Mouse (Mus musculus): ENCODE measurements around the gene Bcr.
"Not testable (repeated sequence)": the region's sequence is repeated elsewhere in the genome, so short reads cannot be mapped to it uniquely, and the experiment has no call there.

Gene Bcr

DNA sequence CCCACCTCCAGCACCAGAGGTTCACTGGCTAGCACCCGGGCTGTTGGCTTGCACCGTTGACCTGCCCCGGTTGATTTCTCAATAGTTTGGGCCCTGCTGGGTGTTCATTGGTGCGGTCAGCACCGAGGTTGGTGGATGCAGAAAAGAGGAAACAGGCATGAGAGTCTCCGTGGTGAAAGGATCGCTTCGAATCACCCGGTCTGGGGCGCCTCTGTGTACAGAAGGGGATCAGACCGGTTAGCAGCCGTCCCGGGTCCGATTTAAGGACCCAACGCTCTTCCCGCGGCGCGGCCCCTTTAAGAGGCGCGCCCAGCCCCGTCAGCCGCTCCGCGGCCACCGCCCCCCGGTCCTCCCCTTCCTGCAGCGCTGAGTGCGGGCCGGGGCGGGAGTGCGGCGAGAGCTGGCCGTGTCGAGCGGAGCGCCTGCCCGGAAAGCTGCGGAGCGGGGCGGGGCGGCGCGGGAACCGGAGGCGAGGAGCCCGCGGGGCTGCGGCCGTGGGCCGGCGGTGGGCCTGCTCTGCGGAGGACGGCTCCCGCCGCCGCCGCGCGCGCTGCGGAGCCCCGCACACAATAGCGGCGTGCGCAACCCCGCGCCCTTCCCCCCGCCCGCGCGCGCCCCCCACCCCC, at the start of gene Bcr:
Gene Bcr (plus strand): TSS at position 376 of the 626 bp plus-strand sequence.
- peak; percentile 63 for DNase-seq (ENCODE audit: low spot score)

DNA sequence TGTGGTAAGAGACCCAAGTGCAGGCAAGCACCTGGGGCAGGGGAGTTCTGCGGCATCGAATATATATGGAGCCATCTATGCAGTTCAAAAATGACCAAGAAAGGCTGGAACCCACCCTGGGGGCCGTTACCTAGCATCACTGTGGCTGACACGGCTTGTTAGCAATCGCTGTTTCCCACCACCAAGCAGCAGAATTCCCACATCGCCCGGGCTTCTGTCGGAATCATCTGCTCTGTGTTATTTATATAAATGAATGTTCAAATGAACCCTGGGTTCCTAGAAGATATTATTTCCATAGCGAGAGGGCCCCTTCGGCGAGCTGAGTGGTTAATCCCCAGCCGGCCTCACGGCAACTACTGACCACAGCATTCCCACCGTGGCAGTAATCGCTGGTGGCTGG, 49.7 kb upstream of the Bcr start:
- DNase-seq (ENCODE audit: low spot score), result no peak

- no peak for DNase-seq (ENCODE audit: low spot score)
Observed at GRCm38 (mm10) chr10:75015465-75015864, 44.9 kb upstream of the Bcr start.

- no peak for DNase-seq (ENCODE audit: low spot score)
Observed at GRCm38 (mm10) chr10:75016481-75016880, 43.9 kb upstream of the Bcr start.

GRCm38 (mm10) chr10:75020271-75020670, 40.1 kb upstream of the Bcr start:
- DNase-seq (ENCODE audit: low spot score), result no peak

GRCm38 (mm10) chr10:75021138-75021537, 39.3 kb upstream of the Bcr start:
- DNase-seq (ENCODE audit: low spot score), result peak; percentile 42

GRCm38 (mm10) chr10:75026491-75026890, 33.9 kb upstream of the Bcr start:
- no peak for DNase-seq (ENCODE audit: low spot score)

DNA sequence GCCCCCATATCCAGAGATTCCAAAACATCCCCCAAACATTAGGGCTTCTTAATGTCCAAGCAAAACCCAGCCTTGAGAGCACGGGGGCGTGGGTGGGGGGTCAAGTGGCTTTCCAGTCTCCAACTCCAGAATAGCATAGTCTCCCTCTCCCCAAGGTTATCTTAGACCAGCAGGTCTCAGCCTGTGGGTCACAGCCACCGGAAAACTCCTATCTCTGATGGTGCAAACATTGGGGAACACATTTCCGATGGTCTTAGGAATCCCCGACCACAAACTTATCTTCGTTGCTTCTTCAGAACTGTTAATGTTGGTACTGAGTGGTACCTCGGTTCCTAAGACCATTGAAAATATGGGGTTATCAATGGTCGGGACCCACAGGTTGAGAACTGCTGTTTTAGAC, 31.6 kb upstream of the Bcr start:
- no peak for DNase-seq (ENCODE audit: low spot score)

GRCm38 (mm10) chr10:75029677-75030076, 30.7 kb upstream of the Bcr start:
- DNase-seq (ENCODE audit: low spot score), result no peak

- DNase-seq (ENCODE audit: low spot score), result no peak
Observed at GRCm38 (mm10) chr10:75030234-75030633, 30.2 kb upstream of the Bcr start.

GRCm38 (mm10) chr10:75031345-75032114, 28.9 kb upstream of the Bcr start:
- no peak for DNase-seq (ENCODE audit: low spot score)

DNA sequence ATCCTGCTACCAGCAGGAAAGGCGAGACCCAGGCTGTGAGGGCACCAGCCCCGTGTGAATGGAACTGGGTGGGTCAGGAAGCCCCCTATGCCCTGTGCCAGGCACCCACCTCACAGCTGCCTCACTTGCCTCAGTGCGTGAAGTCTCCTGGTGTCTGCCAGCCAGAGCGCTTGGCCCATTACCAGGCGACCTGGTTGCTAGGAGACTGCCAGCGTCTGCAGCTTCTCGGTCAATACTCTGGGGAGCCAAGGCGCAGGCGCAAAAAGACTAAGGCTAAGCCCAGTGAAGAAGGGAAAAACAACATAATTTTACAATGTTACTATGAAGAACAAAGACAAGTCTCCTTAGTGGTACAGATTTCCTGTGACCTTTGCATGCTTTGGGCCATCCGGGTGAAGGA, 28.0 kb upstream of the Bcr start, which contains the start of gene Rsph14:
Gene Rsph14 (minus strand): TSS at position 192 of the 400 bp plus-strand sequence.
- DNase-seq (ENCODE audit: low spot score), result peak; percentile 88

- DNase-seq (ENCODE audit: low spot score), result peak; percentile 97
Observed at GRCm38 (mm10) chr10:75036883-75037379, 23.5 kb upstream of the Bcr start, which contains the start of gene Rab36. Gene Rab36, plus strand, starts transcription at chr10:75037058.

DNA sequence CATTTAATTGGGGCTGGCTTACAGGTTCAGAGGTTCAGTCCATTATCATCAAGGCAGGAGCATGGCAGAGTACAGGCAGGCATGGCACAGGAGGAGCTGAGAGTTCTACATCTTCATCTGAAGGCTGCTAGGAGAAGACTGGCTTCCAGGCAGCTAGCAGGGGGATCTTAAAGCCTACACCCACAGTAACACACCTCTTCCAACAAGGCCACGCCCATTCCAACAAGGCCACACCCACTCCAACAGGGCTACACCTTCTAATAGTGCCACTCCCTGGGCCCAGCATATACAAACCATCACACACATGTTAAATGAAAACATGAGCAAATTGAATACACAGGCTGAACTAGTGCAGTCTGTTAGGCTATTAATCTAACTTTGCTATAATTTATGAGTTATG, 18.3 kb upstream of the Bcr start:
- DNase-seq (ENCODE audit: low spot score), result not testable (repeated sequence)

GRCm38 (mm10) chr10:75044459-75044858, 15.9 kb upstream of the Bcr start:
- DNase-seq (ENCODE audit: low spot score), result no peak

- no peak for DNase-seq (ENCODE audit: low spot score)
Observed at GRCm38 (mm10) chr10:75045831-75046230, 14.6 kb upstream of the Bcr start.

DNA sequence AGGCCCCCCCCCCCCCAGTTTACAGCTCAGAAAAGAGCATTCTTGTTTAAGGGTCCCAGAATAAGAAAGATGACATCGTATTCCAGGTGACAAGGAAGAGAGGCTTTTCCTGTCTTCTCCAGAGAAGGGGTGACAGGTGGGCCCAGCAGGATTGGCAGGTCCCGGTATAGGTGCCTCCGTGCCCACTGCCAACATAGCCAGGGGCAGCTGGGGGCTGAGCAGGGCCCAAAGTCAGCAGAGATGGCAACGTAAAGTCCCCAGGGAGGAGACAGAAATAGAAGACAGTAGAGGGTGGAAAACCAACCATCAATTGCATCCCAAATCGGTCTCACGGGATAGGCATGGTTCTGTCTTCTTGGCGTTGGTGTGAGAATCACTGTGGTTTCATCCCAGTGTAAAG, 11.7 kb upstream of the Bcr start:
- DNase-seq (ENCODE audit: low spot score), result no peak

DNA sequence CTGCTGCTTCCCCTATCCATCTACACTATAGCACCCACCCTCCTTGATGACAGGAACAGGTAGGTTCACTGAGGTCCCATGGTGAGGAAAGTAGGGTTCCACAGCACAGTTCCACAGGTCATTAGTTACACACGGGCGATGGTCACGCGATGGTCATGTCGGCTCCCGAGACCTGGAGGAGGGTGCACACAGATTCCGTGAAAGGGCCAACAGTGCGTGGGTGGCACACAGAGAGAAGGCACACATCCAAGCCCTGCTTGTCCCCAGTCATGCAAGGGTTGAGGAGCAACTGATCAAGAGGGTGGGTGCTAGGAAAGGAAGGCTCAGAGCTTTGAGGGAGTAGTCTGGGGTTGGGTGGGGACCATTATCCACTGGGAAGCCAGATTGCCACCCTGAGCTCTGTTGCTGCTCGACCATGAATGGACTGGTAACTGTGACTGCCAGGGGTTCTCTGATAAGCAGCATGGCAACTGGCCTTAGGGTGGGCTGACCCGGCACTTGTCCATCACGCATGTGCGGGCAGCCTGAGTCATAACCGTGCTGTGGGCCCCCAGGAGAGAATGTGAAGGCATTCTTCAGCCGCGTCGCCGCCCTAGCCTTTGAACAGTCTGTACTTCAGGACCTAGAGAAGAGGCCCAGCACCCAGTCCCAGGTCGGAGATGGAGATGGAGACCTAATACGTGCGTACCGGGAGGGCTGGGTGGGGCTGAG, 8.9 kb upstream of the Bcr start:
- DNase-seq (ENCODE audit: low spot score), result no peak

DNA sequence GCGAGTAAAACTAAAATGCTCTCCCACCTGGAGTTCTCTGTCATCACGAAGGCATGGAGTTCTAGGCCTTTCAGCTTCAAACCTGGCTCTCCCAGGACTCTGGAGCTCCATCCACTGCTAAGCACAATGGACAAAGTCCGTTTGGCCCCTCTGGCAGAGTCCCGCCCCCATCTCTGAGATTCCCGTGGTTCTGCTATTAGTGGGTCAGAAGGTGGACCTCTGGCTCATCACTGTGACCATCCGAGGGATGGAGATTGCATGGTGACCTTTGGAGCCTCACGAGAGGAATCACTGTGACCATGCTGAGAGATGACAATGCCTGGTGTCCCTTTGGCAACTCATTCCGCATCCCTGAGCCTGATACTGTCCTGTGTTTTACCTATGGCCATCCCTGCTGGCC, 7.5 kb upstream of the Bcr start:
- no peak for DNase-seq (ENCODE audit: low spot score)

DNA sequence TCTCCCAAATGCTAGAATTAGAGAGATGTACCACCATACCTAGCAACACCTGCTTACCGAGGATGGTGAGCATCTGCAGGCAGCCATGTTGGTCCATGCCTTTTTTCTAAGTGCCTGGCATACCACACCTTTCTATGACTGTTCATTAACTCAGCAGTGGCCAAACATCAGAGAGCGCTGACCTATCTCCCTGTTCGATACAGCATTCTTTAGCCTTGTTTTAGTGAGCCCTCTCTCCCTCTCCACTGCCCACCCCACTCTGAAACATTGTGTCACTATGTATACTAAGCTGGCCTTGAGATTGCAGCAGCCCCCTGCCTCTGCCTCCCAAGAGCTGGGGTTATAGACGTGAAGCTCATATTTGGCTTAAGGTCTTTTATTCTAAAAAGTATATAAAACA, 6.7 kb upstream of the Bcr start:
- DNase-seq (ENCODE audit: low spot score), result peak; percentile 55

DNA sequence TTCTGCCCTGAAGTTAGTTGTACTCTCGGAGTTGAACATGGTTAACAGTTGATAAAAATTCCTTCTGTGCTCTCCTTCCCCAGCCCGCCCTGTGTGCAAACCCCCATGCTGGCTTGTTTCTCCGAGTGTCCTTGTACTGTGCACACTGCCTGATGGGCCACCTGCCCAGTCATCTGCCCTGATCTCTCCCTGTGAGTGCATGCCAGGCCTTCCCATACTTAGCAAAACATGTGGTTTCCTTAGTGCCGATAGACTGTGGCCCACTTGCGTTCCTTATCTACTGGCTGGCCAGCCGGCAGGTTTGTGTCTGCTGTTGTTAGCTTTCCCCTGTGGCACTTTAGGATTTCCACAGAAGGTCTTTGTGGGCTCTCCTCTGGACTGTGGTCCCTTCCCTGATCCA, 6.3 kb upstream of the Bcr start:
- DNase-seq (ENCODE audit: low spot score), result peak; percentile 82

- no peak for DNase-seq (ENCODE audit: low spot score)
Observed at GRCm38 (mm10) chr10:75055672-75056071, 4.7 kb upstream of the Bcr start.

DNA sequence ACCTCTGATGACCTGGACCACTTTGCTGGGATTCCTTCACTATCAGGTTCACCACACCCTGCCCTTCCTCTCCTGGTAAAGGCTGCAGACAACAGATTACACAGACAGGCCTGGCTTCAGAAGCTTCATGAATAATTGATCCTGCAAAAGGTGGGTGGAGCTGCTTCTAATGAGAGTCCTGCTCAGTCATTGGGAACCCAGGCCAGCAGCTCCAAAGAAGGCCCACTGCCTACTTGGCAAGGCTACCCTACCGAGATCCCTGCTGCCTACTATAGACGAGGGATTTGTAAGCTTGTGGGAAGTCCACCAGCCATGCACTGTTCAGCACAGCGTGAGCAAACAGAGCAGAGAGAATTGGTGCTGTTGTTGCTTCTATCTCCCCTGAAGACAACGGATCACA, 4.1 kb upstream of the Bcr start:
- DNase-seq (ENCODE audit: low spot score), result no peak
